Mouse (Mus musculus): ENCODE measurements around the gene Hist2h2aa1. TPM values are rescaled to one million over a fixed set of nuclear protein-coding genes. Genes with fewer than 3 reads are reported as not detected.

Hist2h2aa1 gene
- polyA plus RNA-seq, 2 experiments, result 18.1 to 44.2 TPM

DNA sequence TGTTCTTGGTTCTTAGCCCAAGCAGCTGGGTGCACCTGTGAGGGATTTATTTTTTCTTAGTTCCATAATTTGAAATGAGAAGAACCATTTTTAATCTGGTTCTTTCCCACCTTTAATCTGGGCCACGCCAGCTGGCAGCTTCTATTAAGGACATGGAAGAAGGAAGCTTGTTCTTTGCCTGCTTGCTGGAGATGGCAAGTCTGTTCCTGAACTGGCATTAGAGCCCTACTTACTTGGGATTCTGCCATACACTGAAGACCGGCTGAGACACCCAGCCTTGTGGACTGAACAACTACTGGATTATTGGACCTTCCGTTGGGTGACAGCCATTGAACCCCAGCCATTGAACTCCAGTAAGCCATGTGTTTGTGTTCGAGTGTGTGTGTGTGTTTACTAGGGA is 22.5 kb upstream of the Hist2h2aa1 start:
- TF ChIP-seq POLR2A (IDR thresholded peaks at IDR 0.05; ENCODE audit: borderline replicate concordance, extremely low read depth, insufficient read depth, insufficient read length), result no peak
- no peaks in the 10 kb centered on the region for H3K27me3 ChIP-seq (ENCODE audit: control insufficient read depth, insufficient read depth, low read length)
- ATAC-seq (ENCODE audit: low FRiP score, low read depth) (no peak), DNase-seq (ENCODE audit: low spot score) (no peak)
- H3K9me3 ChIP-seq (ENCODE audit: control insufficient read depth, low read length), result no peaks in the 10 kb centered on the region
- WGBS, result 91% methylated on average over 4 of the region's 4 CpGs
- H3K27ac ChIP-seq (replicated peaks; ENCODE audit: low read depth, low read length), result no peak overlapping the region
- H3K9ac ChIP-seq (ENCODE audit: low read depth, low read length, severe bottlenecking), result no peak overlapping the region
- H3K4me3 ChIP-seq (replicated peaks; ENCODE audit: low read length), result no peak overlapping the region
- no peaks in the 10 kb centered on the region for H3K36me3 ChIP-seq (ENCODE audit: control insufficient read depth, insufficient read depth, low read length)
- no peak overlapping the region; the same call in 1 of the 2 replicates for H3K4me2 ChIP-seq (replicated peaks; ENCODE audit: low read depth, low read length, severe bottlenecking)
- H3K4me1 ChIP-seq (ENCODE audit: control insufficient read depth, insufficient read depth, low read length), result peaks cover 15% of the 10 kb centered on the region

DNA sequence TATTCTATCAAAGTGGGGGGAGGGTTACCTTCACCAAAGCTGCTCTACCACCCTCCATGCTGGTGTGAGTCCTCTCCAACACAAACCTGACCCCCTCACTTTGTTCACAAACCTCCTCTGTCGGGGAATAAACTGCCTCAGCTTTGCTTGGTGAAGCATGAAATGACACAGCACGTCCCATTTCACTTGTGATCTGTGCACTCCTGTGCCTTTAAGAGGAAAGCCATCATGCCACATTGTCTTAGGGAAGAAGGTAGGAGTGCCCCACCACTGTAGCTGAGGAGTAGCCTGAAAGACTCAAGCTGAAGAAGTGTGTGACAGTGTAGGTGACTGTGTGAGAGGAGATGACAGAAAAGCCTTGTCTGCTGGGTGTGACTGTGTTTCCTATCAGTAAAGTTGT is 19.9 kb upstream of the Hist2h2aa1 start:
- no peak for ATAC-seq (ENCODE audit: low FRiP score, low read depth)
- Histone ChIP-seq H3K9me3 (ENCODE audit: control insufficient read depth, low read length) (no peaks in the 10 kb centered on the region), H3K4me2 (replicated peaks; ENCODE audit: low read depth, low read length, severe bottlenecking) (no peak overlapping the region), H3K36me3 (ENCODE audit: control insufficient read depth, insufficient read depth, low read length) (no peaks in the 10 kb centered on the region), H3K4me1 (ENCODE audit: control insufficient read depth, insufficient read depth, low read length) (peaks cover 15% of the 10 kb centered on the region), H3K4me3 (replicated peaks; ENCODE audit: low read length) (no peak overlapping the region), H3K9ac (ENCODE audit: low read depth, low read length, severe bottlenecking) (no peak overlapping the region), H3K27me3 (ENCODE audit: control insufficient read depth, insufficient read depth, low read length) (no peaks in the 10 kb centered on the region), H3K27ac (replicated peaks; ENCODE audit: low read depth, low read length) (no peak overlapping the region)
- WGBS, result 59% methylated on average over 2 of the region's 2 CpGs
- DNase-seq (ENCODE audit: low spot score), result no peak
- no peak for TF ChIP-seq POLR2A (IDR thresholded peaks at IDR 0.05; ENCODE audit: borderline replicate concordance, extremely low read depth, insufficient read depth, insufficient read length)

DNA sequence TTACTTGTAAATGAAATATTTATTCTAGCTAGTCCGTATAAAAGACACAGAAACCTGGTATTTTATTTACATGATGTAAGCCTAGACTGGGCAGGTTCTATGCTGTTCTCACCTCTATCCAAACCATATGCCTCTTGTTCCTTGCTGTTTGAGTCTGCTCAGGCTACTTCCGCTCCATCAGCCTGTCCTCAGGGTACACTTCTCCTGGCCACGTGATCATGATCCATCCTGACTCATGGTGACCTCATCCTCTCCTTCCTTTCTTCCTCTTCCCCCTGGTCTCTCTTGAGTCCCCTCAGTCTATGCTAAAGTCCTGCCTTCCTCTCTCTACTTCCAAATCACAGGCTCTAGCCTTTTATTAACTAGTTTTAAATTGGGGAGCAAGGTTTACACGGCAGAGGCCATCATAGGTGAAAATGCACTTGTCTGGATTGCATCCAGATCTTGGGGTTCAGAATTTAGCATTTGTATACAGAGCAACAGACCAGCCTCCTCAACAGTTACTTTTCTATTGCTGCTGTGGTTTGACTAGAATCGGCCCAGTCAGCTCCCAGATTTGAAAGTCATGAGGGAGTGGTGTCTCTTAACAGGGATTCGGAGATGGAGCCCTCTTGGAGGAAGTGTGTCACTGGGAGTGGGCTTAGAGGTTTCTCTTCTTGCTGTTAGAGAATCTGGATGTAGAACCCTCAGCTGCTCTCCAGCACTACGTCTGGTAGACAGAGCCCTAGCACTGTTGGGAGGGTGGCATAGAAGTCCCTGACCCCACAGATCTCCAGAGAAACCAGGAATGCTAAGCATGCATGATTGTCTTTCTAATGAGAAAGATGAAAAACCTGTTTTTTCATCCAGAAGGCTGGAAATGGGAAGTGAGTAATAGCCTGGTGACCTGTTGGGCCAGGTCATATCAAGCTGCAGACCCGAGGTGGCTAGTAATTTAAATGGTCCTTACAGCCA is 18.3 kb upstream of the Hist2h2aa1 start:
- DNase-seq (ENCODE audit: low spot score) (no peak), ATAC-seq (ENCODE audit: low FRiP score, low read depth) (peak; percentile 54; the same call in 1 of the 2 replicates)
- H3K27ac ChIP-seq (replicated peaks; ENCODE audit: low read depth, low read length), result no peak overlapping the region
- no peak overlapping the region for H3K4me2 ChIP-seq (replicated peaks; ENCODE audit: low read depth, low read length, severe bottlenecking)
- H3K4me1 ChIP-seq (ENCODE audit: control insufficient read depth, insufficient read depth, low read length), result peaks cover 8% of the 10 kb centered on the region
- WGBS, result 59% methylated on average over 8 of the region's 8 CpGs
- TF ChIP-seq POLR2A (IDR thresholded peaks at IDR 0.05; ENCODE audit: borderline replicate concordance, extremely low read depth, insufficient read depth, insufficient read length), result no peak
- no peaks in the 10 kb centered on the region for H3K36me3 ChIP-seq (ENCODE audit: control insufficient read depth, insufficient read depth, low read length)
- no peaks in the 10 kb centered on the region for H3K9me3 ChIP-seq (ENCODE audit: control insufficient read depth, low read length)
- no peak overlapping the region for H3K4me3 ChIP-seq (replicated peaks; ENCODE audit: low read length)
- no peak overlapping the region for H3K9ac ChIP-seq (ENCODE audit: low read depth, low read length, severe bottlenecking)
- H3K27me3 ChIP-seq (ENCODE audit: control insufficient read depth, insufficient read depth, low read length), result no peaks in the 10 kb centered on the region

DNA sequence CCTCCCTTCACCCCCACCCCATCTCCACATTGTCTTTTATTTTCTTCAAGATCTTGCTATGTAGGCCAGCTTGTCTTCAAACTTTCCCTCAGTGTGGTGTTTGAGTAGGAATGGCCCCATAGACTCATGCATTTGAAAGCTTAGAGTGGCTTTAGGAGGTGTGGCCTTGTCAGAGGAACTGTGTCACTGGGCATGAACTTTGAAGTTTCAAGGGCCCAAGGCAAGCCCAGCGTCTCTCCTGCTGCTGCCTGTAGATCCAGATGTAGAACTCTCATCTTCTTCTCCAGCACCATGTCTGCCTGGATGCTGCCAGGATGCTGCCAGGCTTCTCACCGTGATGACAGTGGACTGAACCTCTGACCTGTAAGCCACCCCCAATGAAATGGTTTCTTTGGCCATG is 16.5 kb upstream of the Hist2h2aa1 start:
- TF ChIP-seq POLR2A (IDR thresholded peaks at IDR 0.05; ENCODE audit: borderline replicate concordance, extremely low read depth, insufficient read depth, insufficient read length), result no peak
- H3K4me2 ChIP-seq (replicated peaks; ENCODE audit: low read depth, low read length, severe bottlenecking), result no peak overlapping the region
- H3K27ac ChIP-seq (replicated peaks; ENCODE audit: low read depth, low read length), result no peak overlapping the region
- no peak overlapping the region for H3K4me3 ChIP-seq (replicated peaks; ENCODE audit: low read length)
- ATAC-seq (ENCODE audit: low FRiP score, low read depth), result no peak
- H3K36me3 ChIP-seq (ENCODE audit: control insufficient read depth, insufficient read depth, low read length), result no peaks in the 10 kb centered on the region
- no peak for DNase-seq (ENCODE audit: low spot score)
- H3K9ac ChIP-seq (ENCODE audit: low read depth, low read length, severe bottlenecking), result no peak overlapping the region
- no peaks in the 10 kb centered on the region for H3K4me1 ChIP-seq (ENCODE audit: control insufficient read depth, insufficient read depth, low read length)
- H3K27me3 ChIP-seq (ENCODE audit: control insufficient read depth, insufficient read depth, low read length), result no peaks in the 10 kb centered on the region
- WGBS, result 75% methylated on average over 2 of the region's 2 CpGs
- H3K9me3 ChIP-seq (ENCODE audit: control insufficient read depth, low read length), result no peaks in the 10 kb centered on the region

DNA sequence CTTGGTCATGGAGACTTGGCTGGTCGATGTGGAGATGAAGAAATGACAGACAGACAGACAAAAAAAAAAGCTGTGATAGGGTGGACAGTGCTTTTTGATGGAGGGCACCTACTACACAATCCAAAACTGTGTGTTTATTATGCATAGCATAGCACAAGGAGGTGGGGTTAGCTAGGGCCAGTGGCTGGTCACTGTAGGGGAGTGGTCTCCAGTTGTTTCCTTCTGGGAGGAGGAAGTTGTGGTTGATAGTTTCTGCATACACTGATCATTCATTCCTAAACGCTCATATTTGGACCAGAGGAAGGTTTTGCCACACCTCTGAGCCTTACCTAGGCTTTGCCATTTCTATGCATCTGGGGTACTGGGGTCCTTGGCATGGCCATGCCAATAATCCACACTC is 14.9 kb upstream of the Hist2h2aa1 start:
- no peak overlapping the region for H3K9ac ChIP-seq (ENCODE audit: low read depth, low read length, severe bottlenecking)
- H3K4me2 ChIP-seq (replicated peaks; ENCODE audit: low read depth, low read length, severe bottlenecking), result no peak overlapping the region
- TF ChIP-seq POLR2A (IDR thresholded peaks at IDR 0.05; ENCODE audit: borderline replicate concordance, extremely low read depth, insufficient read depth, insufficient read length), result no peak
- no peak for DNase-seq (ENCODE audit: low spot score)
- H3K4me3 ChIP-seq (replicated peaks; ENCODE audit: low read length), result no peak overlapping the region
- H3K27ac ChIP-seq (replicated peaks; ENCODE audit: low read depth, low read length), result no peak overlapping the region
- WGBS, result 81% methylated on average over 2 of the region's 2 CpGs
- no peaks in the 10 kb centered on the region for H3K4me1 ChIP-seq (ENCODE audit: control insufficient read depth, insufficient read depth, low read length)
- H3K36me3 ChIP-seq (ENCODE audit: control insufficient read depth, insufficient read depth, low read length), result no peaks in the 10 kb centered on the region
- H3K9me3 ChIP-seq (ENCODE audit: control insufficient read depth, low read length), result no peaks in the 10 kb centered on the region
- ATAC-seq (ENCODE audit: low FRiP score, low read depth), result no peak
- H3K27me3 ChIP-seq (ENCODE audit: control insufficient read depth, insufficient read depth, low read length), result no peaks in the 10 kb centered on the region
